Mouse (Mus musculus) small intestine, adult 2 months (tissue): ENCODE results near the gene Usp2. TPM values are rescaled to one million over a fixed set of nuclear protein-coding genes. Genes with fewer than 3 reads are reported as not detected.
A peak's percentile ranks its signal among the peaks of the same experiment; 100 is the strongest.
"Not testable (repeated sequence)": the region's sequence is repeated elsewhere in the genome, so short reads cannot be mapped to it uniquely, and the experiment has no call there.

Experiments
- H3K27ac ChIP-seq: fragments of 200-500 bp; 2 replicates; pipeline ENCODE4 v1.5.1; 2012; ENCODE audit warnings: low read depth, low read length, control low read depth, inconsistent platforms; ENCODE audit not compliant: insufficient read depth
- H3K27me3 ChIP-seq: fragments of 200-500 bp; 2 replicates; pipeline ENCODE4 v1.6.1; 2012; ENCODE audit warnings: mild to moderate bottlenecking, moderate library complexity, low read length, inconsistent platforms; ENCODE audit not compliant: control insufficient read depth, insufficient read depth
- H3K36me3 ChIP-seq: fragments of 200-500 bp; 2 replicates; pipeline ENCODE4 v1.6.1; 2012; ENCODE audit warnings: mild to moderate bottlenecking, low read length, control low read depth, inconsistent platforms; ENCODE audit not compliant: control insufficient read depth, insufficient read depth
- H3K4me1 ChIP-seq: fragments of 200-500 bp; 2 replicates; pipeline ENCODE4 v1.6.1; 2012; ENCODE audit warnings: low read length, inconsistent platforms, mixed read lengths; ENCODE audit not compliant: control insufficient read depth, insufficient read depth, insufficient read length
- H3K4me3 ChIP-seq: fragments of 200-500 bp; 2 replicates; pipeline ENCODE4 v1.5.1; 2012; ENCODE audit warnings: low read depth, mild to moderate bottlenecking, control low read depth, inconsistent platforms, low read length, moderate library complexity
- CTCF ChIP-seq: fragments of 200-500 bp; IDR thresholded peaks from 2 replicates; pipeline ENCODE4 v1.5.1; 2012; ENCODE audit warnings: low read depth, mild to moderate bottlenecking, control low read depth, inconsistent platforms, low read length, moderate library complexity, mixed read lengths; ENCODE audit not compliant: insufficient replicate concordance, insufficient read length; ENCODE audit errors: extremely low read depth
- POLR2A ChIP-seq: fragments of 200-500 bp; IDR thresholded peaks from 2 replicates; pipeline ENCODE4 v1.6.1; 2012; ENCODE audit warnings: low read depth, mild to moderate bottlenecking, control low read depth, inconsistent platforms, low read length, moderate library complexity
- WGBS: fragments of 180-500 bp; shearing (Covaris S2); methylation state at CpG from one replicate; pipeline ENCODE4 v1.1.7; 2018; 5-methylcytosine and 5-hydroxymethylcytosine counted together
- polyA plus RNA-seq: library from polyadenylated mRNA; depleted of rRNA; stranded (reverse); fragments of >200 nt; gene quantifications from 2 replicates; pipeline ENCODE4 v1.2.3, GENCODE M21; 2012

Gene Usp2
- polyA plus RNA-seq, 1 experiment = 12.0 TPM

GRCm38 (mm10) chr9:44107557-44108179, 40.8 kb downstream of the Usp2 start:
- peak overlapping the region; percentile 45 for H3K4me3 ChIP-seq
- peak overlapping the region; percentile 71 for H3K27ac ChIP-seq
- peaks cover 5% of the 10 kb centered on the region for H3K4me1 ChIP-seq
- WGBS = 66% methylated on average over 25 of the region's 25 CpGs
- no peaks in the 10 kb centered on the region for H3K27me3 ChIP-seq
- TF ChIP-seq POLR2A = no peak
- peak; percentile 41; the same call in 1 of the 2 replicates for TF ChIP-seq CTCF
- peaks cover 3% of the 10 kb centered on the region; the same call in 1 of the 2 replicates for H3K36me3 ChIP-seq

DNA sequence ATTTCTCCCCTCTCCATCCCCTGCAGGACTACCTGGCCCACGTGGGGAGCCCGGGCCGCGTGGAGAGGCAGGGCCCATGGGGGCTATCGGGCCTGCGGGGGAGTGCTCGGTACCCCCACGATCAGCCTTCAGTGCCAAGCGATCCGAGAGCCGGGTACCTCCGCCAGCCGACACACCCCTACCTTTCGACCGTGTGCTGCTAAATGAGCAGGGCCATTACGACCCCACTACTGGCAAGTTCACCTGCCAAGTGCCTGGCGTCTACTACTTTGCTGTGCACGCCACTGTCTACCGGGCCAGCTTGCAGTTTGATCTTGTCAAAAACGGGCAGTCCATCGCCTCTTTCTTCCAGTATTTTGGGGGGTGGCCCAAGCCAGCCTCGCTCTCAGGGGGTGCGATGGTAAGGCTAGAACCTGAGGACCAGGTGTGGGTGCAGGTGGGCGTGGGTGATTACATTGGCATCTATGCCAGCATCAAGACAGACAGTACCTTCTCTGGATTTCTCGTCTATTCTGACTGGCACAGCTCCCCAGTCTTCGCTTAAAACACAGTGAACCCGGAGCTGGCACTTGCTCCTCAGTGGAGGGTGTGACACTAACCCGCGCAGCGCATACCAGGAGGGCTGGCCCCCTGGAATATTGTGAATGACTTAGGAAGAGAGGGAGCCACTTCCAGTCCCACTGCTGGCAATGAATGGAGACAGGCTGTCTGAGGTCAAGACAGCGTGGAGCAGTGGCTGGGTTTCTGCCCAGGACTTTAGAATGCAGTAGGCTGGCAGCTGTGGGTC, 41.6 kb downstream of the Usp2 start:
- Histone ChIP-seq H3K4me1 (peaks cover 5% of the 10 kb centered on the region), H3K4me3 (0 out of 2 replicates have a peak overlapping the region, but pooled peaks have one; percentile 45), H3K36me3 (peaks cover 3% of the 10 kb centered on the region; the same call in 1 of the 2 replicates), H3K27me3 (no peaks in the 10 kb centered on the region), H3K27ac (0 out of 2 replicates have a peak overlapping the region, but pooled peaks have one; percentile 71)
- TF ChIP-seq CTCF (no peak), POLR2A (no peak)
- whole genome bisulfite sequencing = 81% methylated on average over 31 of the region's 31 CpGs

- peaks cover 3% of the 10 kb centered on the region; the same call in 1 of the 2 replicates for H3K36me3 ChIP-seq
- H3K4me1 ChIP-seq = peaks cover 5% of the 10 kb centered on the region
- no peak for TF ChIP-seq POLR2A
- TF ChIP-seq CTCF = peak; percentile 77; the same call in 1 of the 2 replicates
- 27% methylated on average over 9 of the region's 9 CpGs for WGBS
- H3K4me3 ChIP-seq = no peak overlapping the region
- no peak overlapping the region for H3K27ac ChIP-seq
- H3K27me3 ChIP-seq = no peaks in the 10 kb centered on the region
Observed at GRCm38 (mm10) chr9:44109360-44110095, 42.7 kb downstream of the Usp2 start.

DNA sequence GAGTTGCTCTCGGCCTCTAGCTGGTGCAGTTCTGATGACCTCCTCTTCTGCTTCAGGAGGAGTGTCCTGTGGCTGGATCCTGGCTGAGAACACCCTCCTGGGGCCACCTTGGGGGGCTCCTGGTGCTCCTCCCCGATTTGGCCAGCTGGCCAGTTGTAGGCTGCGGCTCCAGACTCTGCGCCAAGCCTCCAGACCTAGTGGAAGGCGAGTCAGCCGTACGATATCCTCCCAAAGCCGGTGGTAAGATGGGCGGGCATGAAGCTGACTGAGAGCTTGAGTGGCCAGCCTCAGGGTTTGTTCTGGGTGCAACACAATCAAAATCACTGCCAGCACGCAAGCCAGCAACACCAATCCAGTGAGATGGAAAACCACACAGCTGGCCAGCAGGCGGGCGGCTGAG, 45.1 kb downstream of the Usp2 start:
- not testable (repeated sequence) for H3K27me3 ChIP-seq, H3K27ac ChIP-seq, H3K36me3 ChIP-seq, H3K4me1 ChIP-seq, H3K4me3 ChIP-seq
- WGBS = 58% methylated on average over 10 of the region's 12 CpGs

GRCm38 (mm10) chr9:44113105-44113789, 46.4 kb downstream of the Usp2 start, which contains the start of the genes Gm49380 and Rnf26:
Gene Gm49380 (minus strand): TSS chr9:44113500.
Gene Rnf26 (minus strand): TSS chr9:44113517.
- TF ChIP-seq POLR2A (no peak; the same call in 1 of the 2 replicates), CTCF (no peak)
- peaks cover 6% of the 10 kb centered on the region; the same call in 1 of the 2 replicates for H3K4me1 ChIP-seq
- H3K36me3 ChIP-seq = peaks cover 1% of the 10 kb centered on the region; the same call in 1 of the 2 replicates
- H3K27ac ChIP-seq = no peak within 1 kb of the TSS
- under 1% methylated on average over 51 of the region's 51 CpGs for WGBS
- H3K4me3 ChIP-seq = peak within 1 kb of the TSS; percentile 82
- H3K27me3 ChIP-seq = no peaks in the 10 kb centered on the region

DNA sequence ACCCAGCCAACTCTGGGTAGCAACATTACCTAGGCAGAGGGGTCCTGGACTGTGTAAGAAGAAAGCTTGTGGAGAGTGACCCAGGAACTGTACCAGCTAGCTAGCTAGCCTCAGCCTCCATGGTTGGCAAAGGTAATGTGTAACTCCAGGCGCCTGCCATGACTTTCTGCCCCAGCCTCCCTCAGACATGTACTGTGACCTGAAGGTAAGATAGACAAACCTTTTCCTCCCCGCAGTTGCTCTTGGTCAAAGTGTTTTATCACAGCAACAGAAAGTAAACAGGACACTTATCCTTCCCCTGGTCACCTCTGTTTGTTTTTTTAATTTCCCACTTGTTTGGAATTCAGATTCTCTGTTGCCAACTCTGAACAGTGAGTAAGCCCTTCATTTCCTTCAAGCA, 47.6 kb downstream of the Usp2 start:
- H3K27me3 ChIP-seq = no peaks in the 10 kb centered on the region
- WGBS = 42% methylated on average over 2 of the region's 2 CpGs
- H3K4me1 ChIP-seq = peaks cover 4% of the 10 kb centered on the region; the same call in 1 of the 2 replicates
- no peak overlapping the region for H3K27ac ChIP-seq
- H3K36me3 ChIP-seq = peaks cover 1% of the 10 kb centered on the region; the same call in 1 of the 2 replicates
- no peak overlapping the region for H3K4me3 ChIP-seq
- TF ChIP-seq POLR2A (no peak), CTCF (no peak)
